Mouse (Mus musculus) myocyte (in vitro differentiated cells): Measurements from ENCODE around the gene Triap1. TPM values are rescaled to one million over a fixed set of nuclear protein-coding genes. Genes with fewer than 3 reads are reported as not detected.

ENCODE experiments used
- H3K27me3 ChIP-seq: one replicate; pipeline ENCODE4 v1.6.1; 2011; ENCODE audit not compliant: control insufficient read depth, insufficient read depth, insufficient read length
- H3K36me3 ChIP-seq: one replicate; pipeline ENCODE4 v1.6.1; 2011; ENCODE audit not compliant: control insufficient read depth, insufficient read depth
- H3K4me2 ChIP-seq: one replicate; pipeline ENCODE4 v1.6.1; 2011; ENCODE audit warnings: low read depth, control low read depth
- H3K4me3 ChIP-seq: one replicate; pipeline ENCODE4 v1.5.1; 2011; ENCODE audit warnings: mild to moderate bottlenecking, control low read depth, moderate library complexity
- H3K79me2 ChIP-seq: one replicate; pipeline ENCODE4 v1.6.1; 2011; ENCODE audit not compliant: control insufficient read depth, insufficient read depth
- H3ac ChIP-seq: one replicate; pipeline ENCODE4 v1.6.1; 2011; ENCODE audit not compliant: control insufficient read depth, insufficient read length
- CEBPB ChIP-seq: IDR thresholded peaks from 2 replicates; pipeline ENCODE4 v1.6.1; 2011; ENCODE audit warnings: mild to moderate bottlenecking, moderate library complexity; ENCODE audit not compliant: poor library complexity, insufficient read depth, severe bottlenecking
- E2F4 ChIP-seq: IDR thresholded peaks from one replicate; pipeline ENCODE4 v1.6.1; 2011; ENCODE audit warnings: mild to moderate bottlenecking, control low read depth, moderate library complexity; ENCODE audit not compliant: insufficient read depth
- MAX ChIP-seq: IDR thresholded peaks from one replicate; pipeline ENCODE4 v1.6.1; 2011; ENCODE audit warnings: low read depth, mild to moderate bottlenecking, control low read depth
- MYOD1 ChIP-seq, 3 experiments: IDR thresholded peaks; one replicate each; pipeline ENCODE4 v1.6.1; 2011; ENCODE audit warnings: control low read depth in 2 of 3, low read depth in 2 of 3, mild to moderate bottlenecking in 2 of 3, moderate library complexity in 1 of 3; ENCODE audit not compliant: insufficient read length in 2 of 3, control insufficient read depth in 1 of 3
- MYOG ChIP-seq, 3 experiments: IDR thresholded peaks; one replicate each; pipeline ENCODE4 v1.6.1; 2011; ENCODE audit warnings: control low read depth in 2 of 3, low read depth in 2 of 3, mild to moderate bottlenecking in 2 of 3; ENCODE audit not compliant: insufficient read length in 2 of 3, control insufficient read depth in 1 of 3, insufficient read depth in 1 of 3
- POLR2A ChIP-seq: IDR thresholded peaks from one replicate; pipeline ENCODE4 v1.6.1; 2011; ENCODE audit warnings: low read depth, mild to moderate bottlenecking, control low read depth, moderate library complexity; ENCODE audit not compliant: insufficient read length
- POLR2AphosphoS2 ChIP-seq: IDR thresholded peaks from one replicate; pipeline ENCODE4 v1.6.1; 2011; ENCODE audit warnings: low read depth, control low read depth; ENCODE audit not compliant: insufficient read length
- REST ChIP-seq: IDR thresholded peaks from one replicate; pipeline ENCODE4 v1.6.1; 2011; ENCODE audit warnings: mild to moderate bottlenecking, control low read depth, moderate library complexity; ENCODE audit not compliant: insufficient read depth, insufficient read length
- SRF ChIP-seq: IDR thresholded peaks from one replicate; pipeline ENCODE4 v1.6.1; 2011; ENCODE audit warnings: low read depth; ENCODE audit not compliant: control insufficient read depth, insufficient read length
- TCF12 ChIP-seq: IDR thresholded peaks from one replicate; pipeline ENCODE4 v1.6.1; 2011; ENCODE audit warnings: mild to moderate bottlenecking, control low read depth; ENCODE audit not compliant: poor library complexity, insufficient read depth, severe bottlenecking
- TCF3 ChIP-seq: IDR thresholded peaks from one replicate; pipeline ENCODE4 v1.6.1; 2011; ENCODE audit warnings: low read depth, control low read depth; ENCODE audit not compliant: insufficient read length
- USF1 ChIP-seq: IDR thresholded peaks from one replicate; pipeline ENCODE4 v1.6.1; 2011; ENCODE audit warnings: low read depth, mild to moderate bottlenecking, control low read depth, moderate library complexity
- polyA plus RNA-seq: library from polyadenylated mRNA; unstranded; fragments of >200 nt; fragmentation: generic; extraction: Trizol; gene quantifications from one replicate; pipeline ENCODE4 v1.2.1, GENCODE M21; 2012; ENCODE audit warnings: missing spikeins

Triap1 gene
- polyA plus RNA-seq, 1 experiment: 35.2 TPM

DNA sequence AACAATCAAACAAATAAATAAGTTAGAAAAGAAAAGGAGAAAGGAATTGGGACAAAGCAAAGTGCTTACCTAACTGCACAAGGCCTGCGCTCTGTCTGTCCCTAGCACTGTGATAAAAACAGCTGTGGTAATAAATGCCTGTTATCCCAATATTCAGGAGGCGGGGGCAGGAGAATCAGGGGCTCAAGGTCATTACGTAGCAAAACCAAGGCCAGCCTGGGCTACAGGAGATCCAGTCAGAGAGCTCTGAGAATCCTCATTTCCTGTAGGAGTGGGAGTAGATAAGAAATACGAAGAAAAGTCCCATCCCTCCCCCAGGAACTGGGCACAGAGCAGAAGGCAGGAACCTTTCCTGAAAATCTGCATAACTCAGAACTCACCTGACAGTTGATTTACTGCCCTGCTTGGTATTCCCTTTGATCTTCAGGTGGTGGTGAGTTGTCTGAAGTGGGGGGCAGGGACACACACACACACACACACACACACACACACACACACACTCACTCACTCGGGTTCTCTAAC, 18.9 kb downstream of the Triap1 start:
- H3K4me2 ChIP-seq: no peak overlapping the region

GRCm38 (mm10) chr5:115362216-115362615, 21.2 kb downstream of the Triap1 start:
- Histone ChIP-seq H3K36me3 (no peaks in the 10 kb centered on the region), H3K4me2 (no peak overlapping the region), H3K79me2 (no peaks in the 10 kb centered on the region), H3K4me3 (no peak overlapping the region), H3K27me3 (no peaks in the 10 kb centered on the region), H3ac (no peak overlapping the region)
- no peak for TF ChIP-seq REST
- TF ChIP-seq E2F4: no peak
- TF ChIP-seq CEBPB: no peak
- TF ChIP-seq MYOD1 (IDR thresholded peaks at IDR 0.05; ENCODE audit: control insufficient read depth in 1 of 3, insufficient read length in 2 of 3, low read depth in 2 of 3): no peak
- TF ChIP-seq MAX: no peak
- TF ChIP-seq MYOG (IDR thresholded peaks at IDR 0.05; ENCODE audit: control insufficient read depth in 1 of 3, insufficient read depth in 1 of 3, insufficient read length in 2 of 3, low read depth in 2 of 3): no peak
- no peak for TF ChIP-seq TCF12
- TF ChIP-seq USF1: no peak
- no peak for TF ChIP-seq POLR2AphosphoS2
- TF ChIP-seq TCF3: no peak
- no peak for TF ChIP-seq SRF

More for the DNA sequence above, 18.9 kb downstream of the Triap1 start:
- Histone ChIP-seq H3K4me3 (no peak overlapping the region), H3K36me3 (no peaks in the 10 kb centered on the region), H3K79me2 (no peaks in the 10 kb centered on the region), H3ac (no peak overlapping the region), H3K27me3 (peaks cover 14% of the 10 kb centered on the region)
- no peak for TF ChIP-seq MYOG (IDR thresholded peaks at IDR 0.05; ENCODE audit: control insufficient read depth in 1 of 3, insufficient read depth in 1 of 3, insufficient read length in 2 of 3, low read depth in 2 of 3)
- TF ChIP-seq TCF12: no peak
- TF ChIP-seq TCF3: no peak
- no peak for TF ChIP-seq E2F4
- TF ChIP-seq USF1: no peak
- no peak for TF ChIP-seq REST
- no peak for TF ChIP-seq POLR2AphosphoS2
- no peak for TF ChIP-seq MAX
- no peak for TF ChIP-seq CEBPB
- no peak for TF ChIP-seq SRF
- no peak for TF ChIP-seq POLR2A
- TF ChIP-seq MYOD1 (IDR thresholded peaks at IDR 0.05; ENCODE audit: control insufficient read depth in 1 of 3, insufficient read length in 2 of 3, low read depth in 2 of 3): no peak

- H3K4me3 ChIP-seq: no peak overlapping the region
- no peaks in the 10 kb centered on the region for H3K27me3 ChIP-seq
- no peaks in the 10 kb centered on the region for H3K36me3 ChIP-seq
- H3ac ChIP-seq: no peak overlapping the region
- H3K4me2 ChIP-seq: no peak overlapping the region
- no peaks in the 10 kb centered on the region for H3K79me2 ChIP-seq
- TF ChIP-seq MAX: no peak
- no peak for TF ChIP-seq MYOG (IDR thresholded peaks at IDR 0.05; ENCODE audit: control insufficient read depth in 1 of 3, insufficient read depth in 1 of 3, insufficient read length in 2 of 3, low read depth in 2 of 3)
- TF ChIP-seq USF1: no peak
- no peak for TF ChIP-seq POLR2AphosphoS2
Measured at GRCm38 (mm10) chr5:115362819-115363714, 22.0 kb downstream of the Triap1 start.

GRCm38 (mm10) chr5:115364782-115365181, 23.8 kb downstream of the Triap1 start:
- no peak overlapping the region for H3K4me2 ChIP-seq
- no peak overlapping the region for H3K4me3 ChIP-seq
- no peak for TF ChIP-seq SRF
- no peak for TF ChIP-seq TCF12
- no peak for TF ChIP-seq MYOG (IDR thresholded peaks at IDR 0.05; ENCODE audit: control insufficient read depth in 1 of 3, insufficient read depth in 1 of 3, insufficient read length in 2 of 3, low read depth in 2 of 3)
- TF ChIP-seq MYOD1 (IDR thresholded peaks at IDR 0.05; ENCODE audit: control insufficient read depth in 1 of 3, insufficient read length in 2 of 3, low read depth in 2 of 3): no peak
- no peak for TF ChIP-seq MAX
- no peak for TF ChIP-seq TCF3
- TF ChIP-seq POLR2A: no peak
- TF ChIP-seq USF1: no peak
- TF ChIP-seq POLR2AphosphoS2: no peak
- no peak for TF ChIP-seq REST
- TF ChIP-seq CEBPB: no peak
- TF ChIP-seq E2F4: no peak
- H3K79me2 ChIP-seq: no peaks in the 10 kb centered on the region
- no peaks in the 10 kb centered on the region for H3K36me3 ChIP-seq
- peaks cover 7% of the 10 kb centered on the region for H3K27me3 ChIP-seq
- no peak overlapping the region for H3ac ChIP-seq
